Mouse (Mus musculus): ENCODE results near the gene Ppp1r13l. TPM values are rescaled to one million over a fixed set of nuclear protein-coding genes. Genes with fewer than 3 reads are reported as not detected.

Ppp1r13l gene
- polyA plus RNA-seq, 1 experiment from 2014 or later = 2.0 TPM

DNA sequence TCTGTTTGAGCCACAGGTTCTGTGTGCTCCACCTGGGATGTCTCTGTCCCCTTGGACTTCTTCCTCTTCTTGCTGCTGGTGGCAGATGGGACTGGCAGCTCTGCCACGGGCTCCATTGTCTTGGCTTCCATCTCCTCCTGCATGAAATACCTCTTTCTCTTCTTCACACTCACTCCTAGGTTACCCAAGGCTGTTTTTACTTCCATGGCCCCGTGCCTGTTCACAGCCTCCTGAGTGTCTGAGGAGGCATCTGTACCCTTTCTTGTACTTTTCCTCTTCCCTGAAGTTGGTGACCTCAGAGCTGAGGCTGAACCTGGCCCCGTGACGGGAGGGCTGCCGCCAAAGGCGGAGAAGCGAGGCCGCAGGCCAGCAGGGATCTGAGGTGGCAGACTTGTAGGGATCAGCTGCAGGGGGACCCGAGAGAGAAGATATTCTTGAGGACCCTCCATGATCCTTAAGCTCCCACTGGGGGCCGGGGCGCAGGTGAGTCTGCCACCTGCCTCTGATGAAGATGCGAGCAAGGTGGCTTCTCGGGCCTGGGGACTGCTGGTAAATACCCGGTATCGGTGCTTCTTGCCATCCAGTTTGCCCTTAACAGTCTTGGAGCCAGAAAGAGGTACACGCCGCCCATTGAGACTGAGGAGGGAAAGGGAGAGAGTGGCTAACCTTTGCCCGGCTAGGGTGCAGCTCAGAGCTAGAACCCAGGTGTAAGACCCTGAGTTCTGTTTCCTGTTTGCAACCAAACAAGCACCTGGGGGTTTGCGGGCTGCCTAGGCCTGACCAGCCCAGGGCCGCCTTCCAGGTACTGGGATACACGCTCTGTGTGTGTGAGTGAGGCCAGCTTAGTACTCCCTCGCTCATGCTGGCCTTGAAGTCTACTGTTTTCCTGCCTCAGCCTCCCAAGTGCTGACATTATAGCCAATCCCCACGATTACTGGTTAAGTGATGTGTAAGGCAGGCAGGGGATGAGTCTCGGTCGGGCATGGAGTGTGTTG lies 1.9 kb upstream of the Ppp1r13l start:
- Histone ChIP-seq H3K9ac (ENCODE audit: low read depth, low read length) (peak overlapping the region; percentile 73; the same call in 1 of the 2 replicates), H3K27ac (ENCODE audit: low read length) (no peak overlapping the region), H3K27me3 (ENCODE audit: control insufficient read depth, insufficient read depth, low read depth, low read length) (no peaks in the 10 kb centered on the region), H3K9me3 (replicated peaks; ENCODE audit: control insufficient read depth, low read length, poor library complexity, severe bottlenecking) (no peaks in the 10 kb centered on the region), H3K36me3 (ENCODE audit: control insufficient read depth, insufficient read depth, low read length) (peaks cover 20% of the 10 kb centered on the region), H3K4me1 (ENCODE audit: control insufficient read depth, insufficient read depth, low read length) (peaks cover 12% of the 10 kb centered on the region), H3K4me2 (ENCODE audit: low read length) (peak overlapping the region; percentile 98; the same call in 1 of the 2 replicates), H3K4me3 (ENCODE audit: low read depth, low read length) (no peak overlapping the region)
- ATAC-seq = no peak
- 91% methylated on average over 25 of the region's 25 CpGs for WGBS

DNA sequence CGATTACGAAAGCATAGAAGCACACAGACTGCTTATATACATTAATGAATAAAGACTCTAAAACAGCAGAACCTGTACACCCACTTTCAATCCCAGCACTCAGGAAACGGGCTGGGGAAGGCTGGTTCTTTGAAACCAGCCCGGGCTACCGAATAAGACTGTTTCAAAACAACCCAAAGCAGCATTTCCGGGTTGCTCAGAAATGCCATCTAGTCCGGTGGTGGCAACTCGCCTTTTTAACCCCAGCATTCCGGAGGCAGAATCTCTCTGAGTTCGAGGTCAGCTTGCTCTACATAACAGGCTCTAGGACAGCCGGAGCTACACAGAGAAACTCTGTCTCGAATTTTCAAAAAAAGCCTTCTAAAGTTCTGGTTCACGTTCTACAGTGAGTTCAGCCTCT lies 915 bp upstream of the Ppp1r13l start:
- Histone ChIP-seq H3K4me2 (ENCODE audit: low read length) (peak overlapping the region; percentile 98), H3K27me3 (ENCODE audit: control insufficient read depth, insufficient read depth, low read depth, low read length) (no peaks in the 10 kb centered on the region), H3K4me1 (ENCODE audit: control insufficient read depth, insufficient read depth, low read length) (peaks cover 12% of the 10 kb centered on the region), H3K9ac (ENCODE audit: low read depth, low read length) (peak overlapping the region; percentile 73), H3K36me3 (ENCODE audit: control insufficient read depth, insufficient read depth, low read length) (peaks cover 14% of the 10 kb centered on the region), H3K27ac (ENCODE audit: low read length) (0 out of 2 replicates have a peak overlapping the region, but pooled peaks have one; percentile 72), H3K4me3 (ENCODE audit: low read depth, low read length) (peak overlapping the region; percentile 73), H3K9me3 (replicated peaks; ENCODE audit: control insufficient read depth, low read length, poor library complexity, severe bottlenecking) (no peaks in the 10 kb centered on the region)
- ATAC-seq = no peak
- 24% methylated on average over 13 of the region's 13 CpGs for WGBS

DNA sequence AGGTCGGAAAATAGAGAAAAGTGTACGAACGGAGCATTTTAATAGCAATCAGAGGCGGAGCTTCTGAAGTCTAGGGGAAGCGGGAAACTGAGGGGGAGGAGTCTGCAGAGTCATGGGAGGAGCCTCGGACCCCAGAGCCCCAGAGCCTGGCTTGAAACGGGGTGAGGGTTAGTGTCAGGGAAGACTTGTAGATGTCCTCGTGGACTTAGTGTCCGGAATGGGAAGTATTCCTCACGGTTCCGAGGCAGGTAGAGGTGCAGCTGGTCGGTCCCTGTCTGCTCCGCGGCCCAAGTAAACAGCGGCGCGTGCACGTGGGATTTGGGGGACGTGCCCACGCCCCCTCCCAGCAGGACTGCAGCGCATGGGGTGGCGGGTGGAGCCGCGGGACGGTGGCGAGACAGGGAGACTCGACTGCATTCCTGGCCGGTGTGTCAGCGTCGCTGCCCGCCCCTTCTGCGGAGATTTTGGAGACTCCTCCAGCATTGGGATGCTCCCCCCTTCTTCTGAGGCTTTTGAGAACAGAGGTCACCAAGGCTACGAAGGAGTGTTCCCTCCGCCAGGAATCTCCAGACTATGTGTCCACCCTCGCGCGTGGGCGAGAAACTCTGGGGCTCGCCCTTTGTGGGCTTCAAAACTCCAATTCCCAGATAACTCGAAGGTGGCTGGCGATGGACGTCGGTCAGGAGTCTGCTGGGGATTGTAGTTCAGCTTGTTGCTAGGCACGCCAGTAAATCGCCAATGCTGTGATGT lies 518 bp downstream of the Ppp1r13l start:
- Histone ChIP-seq H3K36me3 (ENCODE audit: control insufficient read depth, insufficient read depth, low read length) (peaks cover 9% of the 10 kb centered on the region), H3K4me2 (ENCODE audit: low read length) (peak overlapping the region; percentile 98), H3K27me3 (ENCODE audit: control insufficient read depth, insufficient read depth, low read depth, low read length) (no peaks in the 10 kb centered on the region), H3K4me3 (ENCODE audit: low read depth, low read length) (peak overlapping the region; percentile 73), H3K27ac (ENCODE audit: low read length) (peak overlapping the region; percentile 72), H3K9ac (ENCODE audit: low read depth, low read length) (peak overlapping the region; percentile 73), H3K4me1 (ENCODE audit: control insufficient read depth, insufficient read depth, low read length) (peaks cover 12% of the 10 kb centered on the region), H3K9me3 (replicated peaks; ENCODE audit: control insufficient read depth, low read length, poor library complexity, severe bottlenecking) (no peaks in the 10 kb centered on the region)
- ATAC-seq = peak; percentile 69
- under 1% methylated on average over 45 of the region's 45 CpGs for WGBS

DNA sequence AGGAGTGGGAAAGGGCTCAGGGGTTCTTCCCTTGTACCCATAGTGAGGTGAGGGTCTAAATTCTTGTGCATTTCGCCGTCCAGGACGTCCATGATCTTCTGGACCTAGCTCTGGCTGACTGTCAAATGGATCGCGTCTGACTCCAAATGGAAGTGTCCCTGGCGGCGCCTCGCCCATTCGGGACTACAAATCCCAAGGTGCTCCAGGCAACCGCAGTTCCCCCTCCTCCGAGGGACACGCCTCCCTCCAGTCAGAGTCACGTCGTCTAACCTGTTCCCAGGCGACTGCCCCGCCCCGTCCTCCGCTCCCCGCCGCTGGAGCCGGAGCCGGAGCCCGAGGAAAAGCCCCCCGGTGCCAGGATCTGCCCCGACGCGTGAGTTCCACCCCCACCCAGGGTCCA lies 1.4 kb downstream of the Ppp1r13l start:
- peaks cover 6% of the 10 kb centered on the region for H3K36me3 ChIP-seq (ENCODE audit: control insufficient read depth, insufficient read depth, low read length)
- no peaks in the 10 kb centered on the region for H3K27me3 ChIP-seq (ENCODE audit: control insufficient read depth, insufficient read depth, low read depth, low read length)
- peak; percentile 59 for ATAC-seq
- H3K9me3 ChIP-seq (replicated peaks; ENCODE audit: control insufficient read depth, low read length, poor library complexity, severe bottlenecking) = no peaks in the 10 kb centered on the region
- H3K9ac ChIP-seq (ENCODE audit: low read depth, low read length) = peak overlapping the region; percentile 47
- H3K4me2 ChIP-seq (ENCODE audit: low read length) = peak overlapping the region; percentile 98
- no peak overlapping the region for H3K27ac ChIP-seq (ENCODE audit: low read length)
- peaks cover 12% of the 10 kb centered on the region for H3K4me1 ChIP-seq (ENCODE audit: control insufficient read depth, insufficient read depth, low read length)
- WGBS = 1% methylated on average over 20 of the region's 27 CpGs
- peak overlapping the region; percentile 73 for H3K4me3 ChIP-seq (ENCODE audit: low read depth, low read length)

DNA sequence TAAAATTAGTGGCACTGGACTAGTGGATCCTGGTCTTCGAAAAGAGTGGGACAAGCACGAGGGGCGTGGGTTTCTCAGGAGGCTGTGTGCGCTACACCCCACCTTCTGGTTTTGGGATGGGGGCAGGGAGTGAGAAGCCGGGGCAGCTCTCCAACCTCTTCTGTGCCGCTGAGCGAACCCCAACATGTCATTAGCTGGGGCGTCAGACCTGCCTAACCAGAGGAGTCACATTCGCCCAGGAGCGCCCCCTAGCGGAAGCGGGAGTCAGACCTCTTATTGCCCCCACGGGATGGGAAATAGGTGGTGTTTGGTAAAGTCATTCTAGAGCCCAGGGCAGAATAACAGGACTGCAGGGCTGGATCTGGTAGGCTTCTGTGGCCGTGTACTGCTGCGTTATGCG lies 2.2 kb downstream of the Ppp1r13l start:
- no peaks in the 10 kb centered on the region for H3K27me3 ChIP-seq (ENCODE audit: control insufficient read depth, insufficient read depth, low read depth, low read length)
- ATAC-seq = no peak
- H3K4me3 ChIP-seq (ENCODE audit: low read depth, low read length) = peak overlapping the region; percentile 73
- WGBS = 14% methylated on average over 16 of the region's 16 CpGs
- no peak overlapping the region for H3K27ac ChIP-seq (ENCODE audit: low read length)
- H3K4me1 ChIP-seq (ENCODE audit: control insufficient read depth, insufficient read depth, low read length) = peaks cover 12% of the 10 kb centered on the region
- no peak overlapping the region for H3K9ac ChIP-seq (ENCODE audit: low read depth, low read length)
- H3K4me2 ChIP-seq (ENCODE audit: low read length) = peak overlapping the region; percentile 98
- 0 out of 2 replicates have a peak, but pooled peaks cover 2% of the 10 kb centered on the region for H3K36me3 ChIP-seq (ENCODE audit: control insufficient read depth, insufficient read depth, low read length)
- no peaks in the 10 kb centered on the region for H3K9me3 ChIP-seq (replicated peaks; ENCODE audit: control insufficient read depth, low read length, poor library complexity, severe bottlenecking)

DNA sequence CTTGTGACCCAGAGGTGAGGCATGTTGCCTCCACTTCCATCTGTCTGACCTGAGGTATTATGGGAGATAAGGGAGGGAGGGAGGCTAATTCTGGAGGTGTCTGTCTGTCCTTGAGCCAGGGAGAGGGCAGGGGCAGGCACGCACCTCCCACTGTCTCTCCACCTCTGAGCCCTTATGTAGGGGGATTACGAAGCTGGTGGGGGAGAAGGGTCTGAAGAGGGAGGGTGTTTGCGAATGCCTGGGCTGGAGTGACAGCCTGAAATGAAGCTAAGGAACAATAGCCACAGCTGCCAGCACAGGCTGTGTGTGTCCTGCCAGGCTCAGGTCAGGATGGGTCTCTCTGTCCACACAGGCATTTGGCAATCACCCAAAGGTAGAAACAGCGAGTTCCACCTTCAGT lies 2.7 kb downstream of the Ppp1r13l start:
- Histone ChIP-seq H3K27me3 (ENCODE audit: control insufficient read depth, insufficient read depth, low read depth, low read length) (no peaks in the 10 kb centered on the region), H3K4me1 (ENCODE audit: control insufficient read depth, insufficient read depth, low read length) (peaks cover 12% of the 10 kb centered on the region), H3K9me3 (replicated peaks; ENCODE audit: control insufficient read depth, low read length, poor library complexity, severe bottlenecking) (no peaks in the 10 kb centered on the region), H3K4me3 (ENCODE audit: low read depth, low read length) (no peak overlapping the region), H3K9ac (ENCODE audit: low read depth, low read length) (no peak overlapping the region), H3K4me2 (ENCODE audit: low read length) (no peak overlapping the region), H3K36me3 (ENCODE audit: control insufficient read depth, insufficient read depth, low read length) (no peaks in the 10 kb centered on the region), H3K27ac (ENCODE audit: low read length) (no peak overlapping the region)
- no peak for ATAC-seq
- WGBS = 13% methylated on average over 4 of the region's 4 CpGs

DNA sequence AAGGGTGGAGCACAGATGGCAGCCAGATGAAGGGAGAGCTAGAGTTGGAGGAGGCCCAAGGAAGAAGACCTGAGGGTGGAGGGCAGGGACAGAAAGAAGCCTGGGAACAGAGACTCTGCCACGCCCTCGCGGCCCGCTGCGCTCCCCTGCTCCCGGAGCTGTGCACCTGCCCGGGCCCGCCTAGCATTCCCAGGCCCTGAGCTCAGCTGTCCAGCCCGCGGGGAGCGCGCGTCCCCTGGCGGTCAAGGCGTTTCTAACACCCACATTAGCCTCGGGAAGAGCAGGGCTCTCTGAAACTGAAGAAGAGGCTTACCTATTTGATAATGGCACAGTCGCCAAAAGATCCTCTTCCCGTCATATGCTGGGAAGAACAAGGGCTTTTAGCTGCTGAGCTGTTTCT lies 4.3 kb downstream of the Ppp1r13l start:
- Histone ChIP-seq H3K9ac (ENCODE audit: low read depth, low read length) (no peak overlapping the region), H3K27ac (ENCODE audit: low read length) (no peak overlapping the region), H3K4me2 (ENCODE audit: low read length) (no peak overlapping the region), H3K36me3 (ENCODE audit: control insufficient read depth, insufficient read depth, low read length) (no peaks in the 10 kb centered on the region), H3K4me1 (ENCODE audit: control insufficient read depth, insufficient read depth, low read length) (peaks cover 2% of the 10 kb centered on the region), H3K4me3 (ENCODE audit: low read depth, low read length) (no peak overlapping the region), H3K9me3 (replicated peaks; ENCODE audit: control insufficient read depth, low read length, poor library complexity, severe bottlenecking) (no peaks in the 10 kb centered on the region), H3K27me3 (ENCODE audit: control insufficient read depth, insufficient read depth, low read depth, low read length) (no peaks in the 10 kb centered on the region)
- ATAC-seq = no peak
- WGBS = 3% methylated on average over 18 of the region's 18 CpGs

DNA sequence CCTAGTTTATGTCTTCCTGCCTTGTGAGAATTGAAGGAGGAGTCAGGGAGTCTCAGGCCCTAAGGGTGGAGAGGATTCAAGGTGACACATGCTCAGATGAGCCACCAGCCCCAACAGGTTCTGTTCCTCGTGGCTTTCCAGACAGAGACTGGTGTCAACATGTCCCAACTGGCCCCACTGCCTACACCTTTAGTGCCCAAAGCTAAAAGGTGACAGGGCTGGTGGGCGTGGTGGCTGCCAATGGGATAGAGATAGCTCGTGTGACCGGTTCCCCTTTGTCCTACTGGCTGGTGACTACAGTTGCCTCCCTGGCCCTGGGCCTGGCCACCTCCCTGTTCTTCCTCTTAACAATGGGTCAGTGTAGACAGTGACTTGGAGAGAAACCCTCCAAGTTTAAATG lies 5.8 kb downstream of the Ppp1r13l start:
- Histone ChIP-seq H3K27me3 (ENCODE audit: control insufficient read depth, insufficient read depth, low read depth, low read length) (no peaks in the 10 kb centered on the region), H3K4me3 (ENCODE audit: low read depth, low read length) (no peak overlapping the region), H3K9ac (ENCODE audit: low read depth, low read length) (no peak overlapping the region), H3K4me1 (ENCODE audit: control insufficient read depth, insufficient read depth, low read length) (peaks cover 7% of the 10 kb centered on the region; the same call in 1 of the 2 replicates), H3K4me2 (ENCODE audit: low read length) (no peak overlapping the region), H3K9me3 (replicated peaks; ENCODE audit: control insufficient read depth, low read length, poor library complexity, severe bottlenecking) (no peaks in the 10 kb centered on the region), H3K36me3 (ENCODE audit: control insufficient read depth, insufficient read depth, low read length) (no peaks in the 10 kb centered on the region), H3K27ac (ENCODE audit: low read length) (no peak overlapping the region)
- no peak for ATAC-seq
- 80% methylated on average over 4 of the region's 4 CpGs for WGBS

Measured in midbrain, embryonic 16.5 days (tissue).